8 mouse cellular contexts compared by ENCODE assay signal in genomic region chr12:113151661-113152271, GRCm38 (mm10). TPM values are rescaled to one million over a fixed set of nuclear protein-coding genes. Genes with fewer than 3 reads are reported as not detected.
DNase-seq lines count a peak whose midpoint lies in the region; ATAC-seq and TF ChIP-seq lines count a peak whose summit lies in the region.

No protein-coding gene starts in this region.

- H3K36me3 ChIP-seq in limb, embryonic 11.5 days (ENCODE audit: control insufficient read depth, insufficient read depth, low read length) = no peaks in the 10 kb centered on the region
- H3K36me3 ChIP-seq in midbrain, embryonic 11.5 days (ENCODE audit: control insufficient read depth, insufficient read depth, low read length) = no peaks in the 10 kb centered on the region

- H3K27ac ChIP-seq in embryonic fibroblast, embryonic 13.5 days (ENCODE audit: insufficient read depth, low read length) = no peak overlapping the region
- no peak overlapping the region for H3K27ac ChIP-seq in limb, embryonic 11.5 days (replicated peaks; ENCODE audit: low read depth, low read length)
- no peak overlapping the region for H3K27ac ChIP-seq in midbrain, embryonic 11.5 days (ENCODE audit: low read depth, low read length)

- H3K27me3 ChIP-seq in limb, embryonic 11.5 days (ENCODE audit: control insufficient read depth, insufficient read depth, low read length) = peaks cover 24% of the 10 kb centered on the region
- peaks cover 13% of the 10 kb centered on the region; the same call in 1 of the 2 replicates for H3K27me3 ChIP-seq in midbrain, embryonic 11.5 days (ENCODE audit: control insufficient read depth, insufficient read depth, low read length)

- peak overlapping the region; percentile 86 for H3K4me2 ChIP-seq in limb, embryonic 11.5 days (ENCODE audit: low read depth, severe bottlenecking)
- peak overlapping the region; percentile 53 for H3K4me2 ChIP-seq in midbrain, embryonic 11.5 days

- H3K9me3 ChIP-seq in limb, embryonic 11.5 days (ENCODE audit: control insufficient read depth, low read length) = no peaks in the 10 kb centered on the region
- H3K9me3 ChIP-seq in midbrain, embryonic 11.5 days (ENCODE audit: control insufficient read depth, low read length) = no peaks in the 10 kb centered on the region

- H3K4me1 ChIP-seq in embryonic fibroblast, embryonic 13.5 days (ENCODE audit: control insufficient read depth, insufficient read depth, low read length) = 0 out of 2 replicates have a peak, but pooled peaks cover 6% of the 10 kb centered on the region
- peaks cover 4% of the 10 kb centered on the region for H3K4me1 ChIP-seq in limb, embryonic 11.5 days (ENCODE audit: control insufficient read depth, insufficient read depth, low read length)
- H3K4me1 ChIP-seq in midbrain, embryonic 11.5 days (ENCODE audit: control insufficient read depth, insufficient read depth, low read length) = peaks cover 15% of the 10 kb centered on the region

- H3K4me3 ChIP-seq in embryonic fibroblast, embryonic 13.5 days (ENCODE audit: insufficient read depth, low read length) = peak overlapping the region; percentile 31
- peak overlapping the region; percentile 43 for H3K4me3 ChIP-seq in limb, embryonic 11.5 days (ENCODE audit: low read depth, low read length)
- H3K4me3 ChIP-seq in midbrain, embryonic 11.5 days (ENCODE audit: low read depth, low read length) = peak overlapping the region; percentile 39

- no peak for TF ChIP-seq CTCF in embryonic fibroblast, embryonic 13.5 days (IDR thresholded peaks at IDR 0.05; ENCODE audit: borderline replicate concordance, insufficient read depth, low read length)

- peak; percentile 86 for TF ChIP-seq POLR2A in embryonic fibroblast, embryonic 13.5 days (IDR thresholded peaks at IDR 0.05; ENCODE audit: low read depth, low read length)

- DNase-seq in cerebellum, adult 9-11 months = peak; percentile 53
- DNase-seq in cerebellum, adult 11-12 months = no peak
- DNase-seq in heart, postnatal 10 days = peak; percentile 70 to 73
- DNase-seq in limb, embryonic 11.5 days (ENCODE audit: low spot score) = peak; percentile 64
- peak; percentile 94 for DNase-seq in midbrain, embryonic 11.5 days (ENCODE audit: low spot score, missing footprints)
- DNase-seq in thymus, postnatal 36 days = peak; percentile 65 to 68
- no peak for DNase-seq in left cerebral cortex, postnatal 36 days (ENCODE audit: low spot score in 2 of 2)

- ATAC-seq in limb, embryonic 11.5 days (ENCODE audit: insufficient number of reproducible peaks, low FRiP score, low TSS enrichment, low read depth) = no peak
- ATAC-seq in midbrain, embryonic 11.5 days (ENCODE audit: low FRiP score) = no peak

- 2% methylated on average over 36 of the region's 36 CpGs for WGBS in limb, embryonic 11.5 days
- WGBS in midbrain, embryonic 11.5 days = under 1% methylated on average over 36 of the region's 36 CpGs

- intact Hi-C loops in heart, postnatal 10 days (cut with DNase I) = no loop called here
- intact Hi-C loops in left cerebral cortex, postnatal 36 days (cut with DNase I) = no loop called here

- peak overlapping the region; percentile 35 for H3K9ac ChIP-seq in limb, embryonic 11.5 days (ENCODE audit: low read length)
- H3K9ac ChIP-seq in midbrain, embryonic 11.5 days (ENCODE audit: low read length) = peak overlapping the region; percentile 29

RNA-seq across cellular contexts. Expression of gene Tedc1, which starts 4.5 kb away (rescaled TPM):
- polyA plus RNA-seq in embryonic fibroblast, embryonic 13.5 days (2011; ENCODE audit: insufficient read length, low read depth, missing spikeins) = 10.1 and 12.2 TPM in 2 replicates
- total RNA-seq in heart, postnatal 10 days (2021) = 1 to 10 TPM; 2.5 to 2.8 TPM
- 39.9 and 41.3 TPM in 2 replicates for polyA plus RNA-seq in limb, embryonic 11.5 days (2014; fragmentation: Nextera tagmentation; extraction: Ambion mirVana)
- polyA plus RNA-seq in midbrain, embryonic 11.5 days (2014; fragmentation: Nextera tagmentation; extraction: Ambion mirVana) = 25.6 and 31.5 TPM in 2 replicates
- total RNA-seq in left cerebral cortex, postnatal 36 days (2021) = 1 to 10 TPM; 1.5 to 2.1 TPM

RNA-seq across cellular contexts. Expression of gene Crip1, which starts 5.7 kb away (rescaled TPM):
- polyA plus RNA-seq in embryonic fibroblast, embryonic 13.5 days (2011; ENCODE audit: insufficient read length, low read depth, missing spikeins) = 75.5 and 79.9 TPM in 2 replicates
- 100 to 1,000 TPM; 260 to 267 TPM for total RNA-seq in heart, postnatal 10 days (2021)
- polyA plus RNA-seq in limb, embryonic 11.5 days (2014; fragmentation: Nextera tagmentation; extraction: Ambion mirVana) = 56.2 and 62.8 TPM in 2 replicates
- polyA plus RNA-seq in midbrain, embryonic 11.5 days (2014; fragmentation: Nextera tagmentation; extraction: Ambion mirVana) = 87.1 and 95.7 TPM in 2 replicates
- total RNA-seq in left cerebral cortex, postnatal 36 days (2021) = 10 to 100 TPM; 12.9 to 14.2 TPM

RNA-seq across cellular contexts. Expression of gene Crip2, which starts 11.7 kb away (rescaled TPM):
- 52.9 and 129 TPM in 2 replicates for polyA plus RNA-seq in embryonic fibroblast, embryonic 13.5 days (2011; ENCODE audit: insufficient read length, low read depth, missing spikeins)
- total RNA-seq in heart, postnatal 10 days (2021) = 1,000 to 10,000 TPM; 1,259 to 1,405 TPM
- 49.7 and 53.8 TPM in 2 replicates for polyA plus RNA-seq in limb, embryonic 11.5 days (2014; fragmentation: Nextera tagmentation; extraction: Ambion mirVana)
- polyA plus RNA-seq in midbrain, embryonic 11.5 days (2014; fragmentation: Nextera tagmentation; extraction: Ambion mirVana) = 226 and 247 TPM in 2 replicates
- total RNA-seq in left cerebral cortex, postnatal 36 days (2021) = 100 to 1,000 TPM; 154 to 164 TPM

RNA-seq across cellular contexts. Expression of gene Tmem121, which starts 34.0 kb away (rescaled TPM):
- 7.2 and 8.3 TPM in 2 replicates for polyA plus RNA-seq in embryonic fibroblast, embryonic 13.5 days (2011; ENCODE audit: insufficient read length, low read depth, missing spikeins)
- total RNA-seq in heart, postnatal 10 days (2021) = under 1 TPM; 0.43 to 0.97 TPM
- polyA plus RNA-seq in limb, embryonic 11.5 days (2014; fragmentation: Nextera tagmentation; extraction: Ambion mirVana) = 8.0 and 12.0 TPM in 2 replicates
- 11.5 and 13.1 TPM in 2 replicates for polyA plus RNA-seq in midbrain, embryonic 11.5 days (2014; fragmentation: Nextera tagmentation; extraction: Ambion mirVana)
- total RNA-seq in left cerebral cortex, postnatal 36 days (2021) = 10 to 100 TPM; 24.9 to 31.1 TPM

RNA-seq across cellular contexts. Expression of gene Mta1, which starts 53.7 kb away (rescaled TPM):
- 83.2 and 86.5 TPM in 2 replicates for polyA plus RNA-seq in embryonic fibroblast, embryonic 13.5 days (2011; ENCODE audit: insufficient read length, low read depth, missing spikeins)
- 10 to 100 TPM; 50.1 TPM for total RNA-seq in heart, postnatal 10 days (2021)
- polyA plus RNA-seq in limb, embryonic 11.5 days (2014; fragmentation: Nextera tagmentation; extraction: Ambion mirVana) = 24.2 and 26.4 TPM in 2 replicates
- polyA plus RNA-seq in midbrain, embryonic 11.5 days (2014; fragmentation: Nextera tagmentation; extraction: Ambion mirVana) = 19.2 and 21.4 TPM in 2 replicates
- 10 to 100 TPM; 79.8 to 80.2 TPM for total RNA-seq in left cerebral cortex, postnatal 36 days (2021)

Comparison
In these comparisons a context has a peak if more than half of its experiments do, and no peak if none do; other contexts are left out.
1. DNase-seq: peak in cerebellum, adult 9-11 months (single experiment), heart, postnatal 10 days (2 of 2), limb, embryonic 11.5 days (single experiment), midbrain, embryonic 11.5 days (single experiment) and thymus, postnatal 36 days (2 of 2); none in cerebellum, adult 11-12 months (single experiment) and left cerebral cortex, postnatal 36 days (0 of 2).
2. Peak in every context shown above with its lines, with median percentiles within 50 percentile points of each other: H3K4me3 ChIP-seq.